Mouse (Mus musculus): ENCODE results near the gene Camta1.

DNA sequence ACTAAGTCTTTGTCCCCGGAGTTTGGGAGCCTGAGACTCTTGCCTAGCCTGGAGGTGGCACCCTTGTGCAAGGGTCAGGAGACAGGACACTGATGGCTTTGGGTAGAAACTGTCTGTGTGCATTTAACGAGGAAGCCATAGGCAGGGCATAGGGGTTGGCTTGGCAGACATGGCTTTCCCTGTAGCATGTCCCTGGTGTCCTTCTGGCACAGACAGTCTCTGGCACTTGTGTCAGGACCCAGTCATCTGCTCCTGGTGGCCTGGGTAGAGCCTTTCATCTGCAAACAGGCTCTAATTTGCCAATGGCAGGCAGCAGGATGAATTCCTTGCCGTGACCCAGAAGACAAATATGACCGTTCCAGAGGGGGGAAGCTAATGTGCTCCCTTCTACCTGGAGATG, 700.7 kb downstream of the Camta1 start:
- no peak for TF ChIP-seq HCFC1 (IDR thresholded peaks at IDR 0.05; ENCODE audit: borderline replicate concordance, insufficient read depth, low read length)
- no peak for TF ChIP-seq ZC3H11A (IDR thresholded peaks at IDR 0.05; ENCODE audit: borderline replicate concordance, low read depth, low read length)
- no peak for TF ChIP-seq CHD2 (IDR thresholded peaks at IDR 0.05; ENCODE audit: low read depth, low read length)
- TF ChIP-seq ZNF384 (IDR thresholded peaks at IDR 0.05; ENCODE audit: low read depth, low read length): no peak
- no peak for TF ChIP-seq MAFK (IDR thresholded peaks at IDR 0.05; ENCODE audit: insufficient read depth, low read depth, low read length)

Measured in ES-E14 (cell line).